Mouse (Mus musculus) megakaryocyte progenitor cell, adult 5-6 weeks (primary cell): Measurements from ENCODE around the gene Xpo5. TPM values are rescaled to one million over a fixed set of nuclear protein-coding genes. Genes with fewer than 3 reads are reported as not detected.

Experiments used
- ATAC-seq: replicated peaks from 2 replicates; pipeline ENCODE4 v1.8.0; 2016; ENCODE audit warnings: mild to moderate bottlenecking, moderate TSS enrichment, inconsistent platforms; ENCODE audit not compliant: poor library complexity
- total RNA-seq, 2 experiments: library from RNA; stranded (forward) in 1 of 2; stranded (reverse) in 1 of 2; fragments of 157-497, 149-512 nt in 1 of 2; fragments of 200-1000 nt in 1 of 2; gene quantifications; 2 replicates each; pipeline versions ENCODE4 v1.2.3 to v1.2.4; 2015 to 2017

The Xpo5 gene
- total RNA-seq, 2 experiments from 2014 or later, result 55.9 to 70.3 TPM

DNA sequence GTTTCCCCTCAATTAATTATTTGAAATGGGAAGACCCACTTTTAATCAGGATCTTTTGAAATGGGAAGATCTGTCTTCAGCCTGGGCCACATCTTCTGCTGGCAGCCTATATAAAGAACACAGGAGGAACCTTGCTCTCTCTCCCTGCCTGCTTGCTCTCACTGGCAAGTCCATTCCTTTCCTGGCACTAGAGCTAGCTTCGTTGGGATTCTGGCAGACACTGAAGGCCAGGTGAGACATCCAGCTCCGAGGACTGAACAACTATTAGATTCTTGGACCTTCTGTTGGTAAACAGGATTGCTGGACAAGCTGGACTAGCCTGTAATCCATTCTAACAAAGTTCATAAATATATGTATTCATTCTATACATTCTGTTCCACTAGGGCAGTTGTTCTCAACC, 13.8 kb upstream of the Xpo5 start:
- no peak for ATAC-seq

- ATAC-seq, result no peak
Measured at GRCm38 (mm10) chr17:46201151-46201550, 1.4 kb upstream of the Xpo5 start.

DNA sequence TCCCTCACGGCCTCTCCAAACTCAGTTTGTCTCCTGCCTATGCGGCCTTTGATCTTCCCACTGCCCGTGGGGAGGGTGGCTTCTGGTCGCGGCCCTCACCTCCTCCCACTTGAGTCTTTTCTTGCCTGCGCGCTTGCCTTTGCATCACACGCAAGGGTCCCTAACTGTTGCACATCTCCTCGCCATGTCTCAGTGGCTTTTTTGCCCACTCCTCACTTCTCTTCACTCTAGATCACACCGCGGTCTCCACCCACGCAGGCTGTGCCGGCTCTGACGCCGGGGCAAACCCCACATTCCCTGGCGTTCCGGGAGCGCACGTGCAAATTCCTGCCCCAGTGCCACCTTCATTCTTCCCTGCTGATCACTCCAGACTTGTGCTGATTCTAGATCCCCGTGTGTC, 496 bp downstream of the Xpo5 start:
- peak; percentile 8 for ATAC-seq

GRCm38 (mm10) chr17:46206676-46207075, 4.1 kb downstream of the Xpo5 start:
- no peak for ATAC-seq

DNA sequence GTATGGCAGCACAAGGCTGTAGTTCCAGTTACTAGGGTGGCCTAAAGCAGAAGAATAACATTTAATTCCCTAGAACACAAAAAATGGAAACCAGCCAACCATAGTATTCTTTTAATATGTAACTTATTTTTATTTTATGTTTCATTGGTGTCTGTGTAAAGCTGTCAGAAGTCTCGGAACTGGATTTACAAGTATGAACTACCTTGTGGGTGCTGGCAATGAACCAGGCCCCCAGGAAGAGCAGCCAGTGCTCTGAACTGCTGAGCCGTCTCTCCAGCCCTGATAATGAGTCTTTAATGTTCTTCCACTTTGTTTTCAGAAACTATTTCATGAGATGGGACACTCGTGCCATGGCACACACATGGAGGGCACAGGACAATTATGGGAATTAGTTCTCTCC, 8.0 kb downstream of the Xpo5 start:
- ATAC-seq, result no peak

DNA sequence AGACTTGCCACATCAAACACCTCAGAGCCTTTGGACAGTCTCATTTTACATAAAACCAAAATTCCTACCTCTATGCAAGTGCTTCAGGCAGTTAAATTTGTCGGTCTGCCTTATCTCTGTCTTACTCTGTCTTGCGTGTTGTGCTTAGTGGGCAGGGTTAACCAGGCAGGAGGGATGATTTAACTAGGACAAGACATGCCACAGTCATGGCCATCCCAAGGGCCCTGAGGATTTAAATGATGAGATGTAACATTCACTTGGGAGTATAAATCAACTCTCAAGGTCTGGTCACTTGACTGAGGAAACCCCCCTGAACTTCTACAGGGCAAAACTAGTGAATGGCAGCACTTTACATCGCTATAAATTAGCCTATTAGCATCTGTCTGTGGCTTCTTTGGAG, 19.0 kb downstream of the Xpo5 start:
- no peak for ATAC-seq

GRCm38 (mm10) chr17:46227576-46227975, 25.0 kb downstream of the Xpo5 start:
- no peak for ATAC-seq

DNA sequence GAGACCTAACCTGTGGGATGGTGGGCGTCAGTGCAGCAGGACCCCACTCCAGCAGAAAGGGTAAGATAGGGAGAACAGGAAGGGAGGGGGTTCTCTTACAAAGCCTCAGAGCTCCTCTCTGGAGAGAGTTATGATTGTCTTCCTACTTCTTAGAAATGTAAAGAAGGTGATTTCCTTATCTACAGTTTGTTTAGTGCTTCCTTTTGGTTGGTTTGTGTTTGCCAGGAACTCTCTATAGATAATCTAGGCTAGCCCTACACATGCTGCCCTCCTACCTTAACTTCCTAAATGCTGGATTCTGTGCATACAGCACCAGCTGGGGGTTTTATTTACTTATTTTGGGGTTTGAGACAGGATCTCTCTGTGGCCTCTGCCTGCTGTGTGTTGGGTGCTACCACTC, 33.5 kb downstream of the Xpo5 start:
- ATAC-seq, result no peak

GRCm38 (mm10) chr17:46237079-46237478, 34.5 kb downstream of the Xpo5 start:
- ATAC-seq, result peak; percentile 67

DNA sequence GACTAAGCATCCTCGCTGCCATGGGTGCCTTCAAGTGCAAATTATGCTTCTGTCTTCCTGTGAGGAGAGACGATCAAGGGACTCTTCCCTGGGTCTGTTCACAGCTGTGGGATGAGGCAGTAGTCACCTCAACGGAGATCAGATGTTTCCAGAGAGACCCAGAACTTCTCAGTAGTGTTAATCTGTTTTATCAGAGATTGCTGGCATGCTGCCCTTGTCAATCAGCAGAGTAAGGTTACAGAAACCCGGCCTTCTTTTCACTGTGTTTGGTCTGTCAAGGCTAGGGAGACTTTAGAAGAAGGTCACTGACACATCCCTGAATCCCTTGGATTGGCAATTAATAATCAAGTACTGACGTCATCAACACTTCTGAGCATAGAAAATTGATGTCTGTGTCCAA, 34.9 kb downstream of the Xpo5 start:
- ATAC-seq, result peak; percentile 19; the same call in 1 of the 2 replicates

DNA sequence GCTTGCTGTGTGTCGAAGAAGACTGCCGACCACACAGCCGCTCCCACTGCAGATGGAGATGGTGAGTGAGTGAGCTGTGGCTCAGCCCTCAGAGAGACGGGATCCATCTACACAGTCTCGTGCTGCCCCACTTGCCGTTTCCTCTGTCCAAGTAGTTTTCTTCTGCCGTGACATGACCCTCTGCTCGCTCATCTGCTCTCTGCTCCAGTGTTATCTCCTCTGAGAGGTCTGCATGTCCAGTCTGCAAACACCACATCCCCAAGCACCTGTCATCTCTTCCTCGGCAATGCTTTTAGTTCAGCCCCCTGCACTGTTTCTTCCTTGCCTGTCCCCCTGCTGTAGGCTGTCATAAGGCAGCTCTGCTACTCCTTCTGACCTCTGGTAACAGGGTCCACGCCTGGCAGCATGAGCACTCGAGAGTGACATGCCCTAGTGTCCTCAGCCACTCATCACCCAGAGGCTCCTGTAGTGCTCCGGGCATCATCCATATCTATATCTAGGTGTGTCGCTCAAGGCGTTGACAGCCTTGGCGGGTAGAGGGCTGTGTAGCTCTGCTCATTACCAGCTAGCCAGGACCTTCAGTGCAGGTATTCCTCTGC, 37.0 kb downstream of the Xpo5 start:
- ATAC-seq, result no peak

DNA sequence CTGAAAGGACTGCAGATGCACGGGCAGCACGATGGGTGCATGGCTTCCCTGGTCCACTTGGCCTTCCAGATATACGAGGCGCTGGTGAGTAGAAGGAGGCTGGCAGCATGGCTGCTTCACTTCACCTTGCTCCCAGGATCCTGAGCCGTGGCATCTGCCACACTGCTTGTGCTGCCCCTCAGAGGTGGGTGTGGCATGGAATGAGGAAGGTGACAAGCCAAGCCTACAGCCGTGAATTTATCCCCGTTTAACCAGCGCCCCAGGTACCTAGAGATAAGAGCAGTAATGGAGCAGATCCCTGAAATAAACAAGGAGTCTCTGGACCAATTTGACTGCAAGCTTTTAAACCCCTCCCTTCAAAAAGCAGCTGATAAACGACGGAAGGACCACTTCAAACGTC, 38.9 kb downstream of the Xpo5 start:
- ATAC-seq, result no peak

DNA sequence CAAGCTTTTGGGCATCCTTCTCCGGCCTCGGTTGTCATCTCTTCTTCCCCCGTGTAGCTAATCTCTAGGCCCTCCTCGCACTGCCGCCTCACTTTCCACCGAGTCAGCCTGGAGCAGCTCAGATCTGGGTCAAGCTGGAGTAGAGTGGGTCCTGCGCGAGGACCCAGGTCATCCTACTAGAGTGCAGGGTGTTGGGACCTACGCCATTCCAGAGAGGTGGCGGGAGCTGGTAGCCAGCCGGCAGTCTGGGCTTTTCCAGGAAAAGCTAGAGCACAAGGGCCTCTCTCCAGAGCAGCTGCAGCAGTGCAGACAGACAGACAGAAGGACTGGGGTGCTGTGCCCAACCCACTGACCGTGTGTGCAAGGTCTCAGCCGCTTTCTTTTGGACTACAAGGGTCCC, 39.7 kb downstream of the Xpo5 start:
- no peak for ATAC-seq

- ATAC-seq, result no peak
Measured at GRCm38 (mm10) chr17:46242993-46243392, 40.4 kb downstream of the Xpo5 start.

- no peak for ATAC-seq
Measured at GRCm38 (mm10) chr17:46243624-46244023, 41.0 kb downstream of the Xpo5 start.

DNA sequence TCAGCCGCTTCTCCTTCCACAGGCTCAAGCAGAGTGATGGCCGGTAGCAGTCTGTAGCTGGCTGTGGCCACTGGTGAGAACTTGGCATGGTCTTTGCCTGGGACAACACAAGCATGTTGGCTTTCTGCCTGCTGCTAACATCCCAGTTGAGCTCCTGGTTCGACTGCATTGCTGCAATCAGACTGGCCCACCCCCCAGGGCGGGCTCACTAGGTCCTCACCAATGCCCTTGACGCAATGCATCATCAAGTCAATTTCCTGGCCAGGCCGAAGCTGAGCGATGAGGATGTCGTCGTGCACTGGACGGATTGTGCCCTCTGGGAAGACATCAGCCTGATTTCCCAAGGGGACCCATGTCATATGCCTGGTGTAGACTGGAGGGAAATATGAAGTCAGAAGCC, 42.0 kb downstream of the Xpo5 start:
- ATAC-seq, result no peak

- peak; percentile 89 for ATAC-seq
Measured at GRCm38 (mm10) chr17:46247512-46248188, 45.1 kb downstream of the Xpo5 start, which contains the start of the genes Polr1c and Yipf3. Gene Polr1c, minus strand, starts transcription at chr17:46248054. Gene Yipf3, plus strand, starts transcription at chr17:46248080.

GRCm38 (mm10) chr17:46248189-46248522, 45.6 kb downstream of the Xpo5 start:
- no peak for ATAC-seq

DNA sequence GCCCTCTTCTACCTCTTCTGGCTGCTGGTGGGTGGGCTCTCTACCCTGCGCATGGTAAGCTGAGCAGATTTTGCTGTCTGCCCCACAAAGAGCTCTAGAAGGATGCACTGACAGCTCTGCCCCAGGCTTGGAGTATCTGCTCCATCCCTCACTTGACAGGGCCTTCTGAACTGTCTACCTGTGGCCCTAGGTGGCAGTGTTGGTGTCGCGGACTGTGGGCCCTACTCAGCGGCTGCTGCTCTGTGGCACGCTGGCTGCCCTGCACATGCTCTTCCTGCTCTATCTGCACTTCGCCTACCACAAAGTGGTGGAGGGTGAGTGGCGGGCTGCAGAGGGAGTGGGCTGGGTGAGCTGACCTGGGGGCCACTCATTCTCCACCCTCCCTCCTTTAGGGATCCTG, 48.6 kb downstream of the Xpo5 start:
- no peak for ATAC-seq

- peak; percentile 43 for ATAC-seq
Measured at GRCm38 (mm10) chr17:46252571-46253451, 50.2 kb downstream of the Xpo5 start.

GRCm38 (mm10) chr17:46253452-46254084, 51.0 kb downstream of the Xpo5 start, which contains the start of gene Lrrc73:
Gene Lrrc73, plus strand, starts transcription at chr17:46253531.
- peak; percentile 82 for ATAC-seq
